Mouse (Mus musculus) spleen, embryonic (tissue): ENCODE data around the gene Bmp7.

Experiments used
- CTCF ChIA-PET: fragments of 350-600 bp; sonication (Branson Sonifier 250); formaldehyde crosslinking; loops from one replicate; lab custom pipeline; 2022; lab: Charles Lee

Bmp7 gene

GRCm38 (mm10) chr2:172949051-172949450 is 8.9 kb upstream of the Bmp7 start:
- CTCF ChIA-PET, result interaction anchor here (0.7 kb wide), 1 partner anchor 647 kb away, joined by 4 read pairs; no protein-coding TSS in a partner anchor

DNA sequence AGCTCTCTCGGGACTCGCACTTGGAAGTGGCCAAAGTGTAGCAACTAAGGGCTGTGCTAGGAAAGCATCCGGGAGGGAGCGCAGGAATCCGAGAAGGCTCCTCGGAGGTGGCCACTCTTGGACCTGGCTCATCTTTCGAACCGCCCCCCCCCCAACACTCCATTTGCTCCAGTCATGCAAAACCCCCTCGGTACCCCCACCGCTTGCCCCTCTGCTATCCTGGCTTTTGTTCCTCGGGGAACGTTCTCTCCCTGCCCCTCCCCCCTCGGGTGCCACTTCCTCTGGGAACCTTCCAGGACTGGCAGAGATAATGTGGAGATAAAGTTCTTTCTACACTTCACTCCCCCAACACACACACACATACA is 660 bp upstream of the Bmp7 start:
- CTCF ChIA-PET, result no interaction called here

DNA sequence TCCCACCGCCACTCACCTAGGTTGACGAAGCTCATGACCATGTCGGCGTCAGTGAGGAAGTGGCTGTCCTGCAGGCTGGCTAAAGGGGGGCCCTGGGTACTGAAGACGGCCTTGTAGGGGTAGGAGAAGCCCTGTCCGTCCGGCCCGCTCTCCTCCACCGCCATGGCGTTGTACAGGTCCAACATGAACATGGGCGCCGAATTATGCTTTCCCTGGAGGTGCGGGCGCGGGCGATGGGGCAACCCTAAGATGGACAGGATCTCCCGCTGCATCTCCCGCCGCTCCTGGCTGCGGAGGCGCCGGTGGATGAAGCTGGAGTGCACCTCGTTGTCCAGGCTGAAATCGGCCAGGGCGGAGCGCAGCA is 500 bp downstream of the Bmp7 start:
- CTCF ChIA-PET, result no interaction called here

DNA sequence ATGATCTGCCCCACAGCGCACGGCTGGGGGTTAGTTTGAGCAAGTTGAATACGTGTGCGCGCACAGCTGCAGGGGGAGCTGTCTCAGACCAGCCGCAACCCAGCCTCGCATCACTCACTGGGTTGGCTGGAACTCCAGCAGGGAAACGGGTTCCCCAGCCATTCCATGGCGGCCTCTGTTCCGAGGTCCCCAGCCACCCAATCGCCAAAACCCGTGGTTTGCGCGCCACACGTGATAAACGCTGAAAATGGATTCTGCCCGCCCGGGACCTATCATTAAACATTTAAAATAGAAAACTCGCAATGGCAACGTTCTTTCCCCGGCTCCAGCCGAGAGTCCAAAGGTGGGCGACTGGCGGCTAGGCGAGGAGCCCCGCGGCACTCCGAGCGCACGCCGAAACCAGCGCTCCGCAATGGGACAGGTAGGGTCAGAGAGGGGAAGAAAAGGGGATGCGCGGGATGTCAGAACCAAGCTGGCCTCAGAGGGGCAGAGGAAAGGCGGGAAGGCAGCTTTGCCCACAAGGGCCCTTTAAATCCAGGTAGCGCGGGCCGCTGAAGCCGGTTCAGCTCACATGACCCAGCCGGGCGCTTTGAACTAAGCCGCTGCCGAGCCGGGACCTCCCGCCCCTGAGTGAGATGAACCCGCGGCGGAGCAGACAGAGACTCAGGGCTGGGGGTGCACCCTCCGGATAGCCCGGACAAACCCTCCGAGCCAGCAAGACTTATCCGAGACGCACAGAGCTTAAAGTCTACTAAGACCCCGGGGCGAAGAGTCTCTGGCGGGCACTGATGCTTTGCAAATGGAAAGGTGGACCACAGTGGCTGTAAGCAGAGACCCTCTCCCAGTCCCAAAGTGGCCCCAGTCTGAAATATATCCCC is 1.1 kb downstream of the Bmp7 start:
- CTCF ChIA-PET, result no interaction called here

DNA sequence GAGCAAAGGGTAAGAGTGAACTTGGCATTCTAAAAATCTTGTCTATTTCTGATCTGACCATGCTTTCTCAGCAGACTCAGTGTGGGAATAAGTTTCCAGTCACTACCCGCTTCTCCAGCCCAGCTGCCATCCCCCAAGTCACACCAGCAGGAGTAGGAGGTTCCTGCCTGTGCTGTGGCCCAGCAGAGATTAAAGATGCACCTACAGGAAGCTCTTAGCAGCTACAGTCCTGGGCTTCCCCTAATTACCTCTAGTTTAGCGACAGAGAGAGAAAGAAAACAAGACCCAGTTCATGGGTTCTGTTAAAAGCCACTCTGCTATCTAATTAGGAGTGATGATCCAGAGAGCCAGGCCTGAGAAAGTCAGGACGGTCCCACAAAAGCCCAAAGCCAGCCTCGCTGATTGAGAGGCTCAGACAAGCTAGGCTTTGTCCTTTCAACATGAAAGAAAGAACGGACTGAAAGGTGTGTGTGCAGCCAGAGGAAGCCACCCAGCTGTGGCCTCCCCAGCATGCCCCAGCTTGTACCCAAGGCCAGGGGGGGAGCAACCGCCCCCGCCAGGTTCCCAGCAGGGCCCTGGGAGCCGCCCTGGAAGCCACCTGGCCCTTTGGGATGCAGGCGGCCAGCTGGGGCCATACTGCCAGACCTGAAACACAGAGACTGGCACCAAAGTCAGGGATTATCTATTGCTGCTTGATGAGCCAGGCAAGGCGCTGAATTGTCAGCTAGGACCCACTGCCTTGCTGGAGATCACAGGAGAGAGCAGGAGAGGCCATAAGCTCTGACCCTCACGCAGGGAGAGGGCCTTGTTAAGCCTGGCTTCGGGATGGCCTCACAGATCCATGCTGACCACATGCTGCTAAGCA is 2.6 kb downstream of the Bmp7 start:
- CTCF ChIA-PET, result interaction anchor here (0.6 kb wide), 1 partner anchor 121 kb away, joined by 3 read pairs; no protein-coding TSS in a partner anchor

GRCm38 (mm10) chr2:172936844-172937243 is 3.3 kb downstream of the Bmp7 start:
- CTCF ChIA-PET, result no interaction called here

- CTCF ChIA-PET, result no interaction called here
Observed at GRCm38 (mm10) chr2:172935776-172936562, 4.2 kb downstream of the Bmp7 start.

DNA sequence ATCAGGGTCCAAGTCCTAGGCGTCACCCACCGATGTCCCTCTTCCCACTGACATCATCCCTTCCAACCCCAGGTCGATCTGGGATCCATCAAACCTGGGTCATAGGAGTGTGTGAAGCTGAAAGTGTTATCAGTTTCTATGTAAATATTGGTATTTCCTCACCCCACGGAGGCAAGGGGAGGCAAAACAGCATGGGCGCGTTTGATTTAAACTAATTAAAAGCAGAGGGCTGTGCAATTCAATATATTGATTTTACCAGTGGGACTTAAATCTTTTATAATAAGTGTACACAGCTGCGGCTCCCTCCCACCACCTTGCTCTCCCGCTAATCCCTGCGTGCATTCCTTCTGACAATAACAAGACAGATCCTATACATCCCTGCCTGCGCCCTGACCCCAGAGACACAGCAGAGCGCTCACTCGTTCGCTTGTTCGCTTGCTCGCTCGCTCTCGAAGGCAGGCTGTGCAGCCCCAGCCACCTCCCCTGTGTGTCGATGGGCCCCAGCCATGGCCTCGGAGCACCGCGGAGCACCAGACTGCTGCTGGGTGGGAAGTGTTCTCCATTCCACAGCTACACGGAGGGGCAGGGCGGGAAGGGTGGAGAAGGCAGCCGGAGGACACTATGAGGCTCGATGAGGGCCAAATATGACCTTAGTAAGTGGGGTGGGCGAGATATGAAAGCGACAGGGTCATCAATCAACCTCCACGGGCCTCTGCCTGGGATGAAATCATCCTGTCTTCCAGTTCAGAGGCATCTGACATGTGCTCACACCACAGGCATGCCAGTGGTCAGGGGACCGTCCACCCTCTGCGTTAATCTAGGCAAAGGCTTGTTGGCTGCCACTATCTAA is 5.0 kb downstream of the Bmp7 start:
- CTCF ChIA-PET, result no interaction called here

DNA sequence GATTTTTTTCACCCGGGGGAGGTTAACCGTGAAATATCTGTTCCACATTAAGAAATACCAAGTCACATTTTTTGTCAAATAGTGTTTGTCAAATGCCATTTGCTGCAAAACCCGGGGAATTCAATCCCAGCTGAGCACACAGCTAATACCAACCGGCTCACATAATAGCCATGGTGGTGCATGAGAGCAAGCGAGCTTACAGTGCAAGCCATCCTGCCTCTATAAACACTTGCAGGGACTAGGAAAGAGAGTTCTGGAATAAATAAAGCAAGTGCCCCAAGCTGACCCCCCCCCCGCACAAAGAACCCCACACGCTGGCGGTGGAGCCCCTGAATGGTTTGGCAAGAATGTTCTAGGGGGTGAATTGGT is 5.7 kb downstream of the Bmp7 start:
- CTCF ChIA-PET, result no interaction called here

DNA sequence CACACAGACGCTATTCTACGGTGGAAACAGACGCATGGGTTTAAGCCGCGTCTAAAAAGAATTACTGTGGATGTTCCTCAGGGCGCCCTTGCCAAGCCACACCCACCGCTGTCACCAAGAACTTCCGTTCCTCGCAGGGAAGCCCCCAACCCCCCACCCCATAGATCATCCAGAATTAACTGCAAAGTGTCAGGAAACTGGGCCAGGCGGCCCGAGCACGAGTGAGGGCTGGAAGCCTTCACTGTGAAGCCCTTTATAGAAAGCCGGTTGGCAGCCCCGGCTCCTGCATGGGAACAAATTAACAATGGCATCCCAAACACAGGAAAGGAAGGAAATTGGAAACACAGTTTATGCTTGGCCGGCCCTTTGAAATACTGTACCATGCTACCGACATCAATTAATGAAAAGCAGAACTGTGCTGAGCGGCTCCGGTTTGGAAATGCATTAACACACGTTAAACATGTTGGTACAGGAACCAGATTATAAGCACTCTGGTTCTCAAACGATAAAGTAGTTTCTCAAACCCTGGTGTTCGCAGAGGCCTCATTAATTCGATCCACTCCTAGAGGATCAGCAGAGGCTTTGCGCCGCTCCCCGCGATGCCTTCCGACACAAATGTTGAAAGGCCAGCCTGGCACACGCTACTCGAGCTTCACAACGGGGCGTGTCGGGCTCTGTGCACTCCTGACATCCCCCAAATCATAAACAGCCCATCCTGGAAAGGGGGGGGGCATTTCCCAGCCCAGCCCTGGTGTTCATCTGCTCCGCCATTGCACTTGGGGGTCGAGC is 6.3 kb downstream of the Bmp7 start:
- CTCF ChIA-PET, result interaction anchor here (0.6 kb wide), 1 partner anchor 86 kb away, joined by 3 read pairs; no protein-coding TSS in a partner anchor

- CTCF ChIA-PET, result no interaction called here
Observed at GRCm38 (mm10) chr2:172931137-172931898, 8.8 kb downstream of the Bmp7 start.

GRCm38 (mm10) chr2:172929905-172930436 is 10.2 kb downstream of the Bmp7 start:
- CTCF ChIA-PET, result no interaction called here

GRCm38 (mm10) chr2:172927643-172928042 is 12.5 kb downstream of the Bmp7 start:
- CTCF ChIA-PET, result no interaction called here

- CTCF ChIA-PET, result interaction anchor here (0.6 kb wide), 1 partner anchor 11 kb away, joined by 6 read pairs; no protein-coding TSS in a partner anchor
Observed at GRCm38 (mm10) chr2:172926311-172926710, 13.8 kb downstream of the Bmp7 start.

DNA sequence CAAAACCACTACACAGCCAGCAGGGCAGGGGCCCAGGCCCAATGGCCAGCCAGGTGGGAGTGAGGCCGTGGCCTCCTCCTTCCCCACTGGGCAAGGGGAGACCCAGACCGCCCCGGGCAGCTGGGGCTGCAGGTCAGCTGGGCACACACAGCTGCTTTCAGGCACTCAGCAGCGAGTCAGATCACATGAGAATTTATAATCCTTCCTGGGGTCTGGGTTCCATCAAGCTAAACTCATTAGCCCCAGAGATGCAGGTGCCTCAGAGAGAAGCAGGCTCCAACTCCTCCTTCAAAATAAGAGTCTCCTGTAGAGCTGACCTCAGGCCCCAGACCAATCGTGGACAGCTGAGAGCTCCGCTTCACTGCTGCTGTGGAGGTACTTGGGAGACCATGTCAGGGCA is 15.2 kb downstream of the Bmp7 start:
- CTCF ChIA-PET, result no interaction called here

DNA sequence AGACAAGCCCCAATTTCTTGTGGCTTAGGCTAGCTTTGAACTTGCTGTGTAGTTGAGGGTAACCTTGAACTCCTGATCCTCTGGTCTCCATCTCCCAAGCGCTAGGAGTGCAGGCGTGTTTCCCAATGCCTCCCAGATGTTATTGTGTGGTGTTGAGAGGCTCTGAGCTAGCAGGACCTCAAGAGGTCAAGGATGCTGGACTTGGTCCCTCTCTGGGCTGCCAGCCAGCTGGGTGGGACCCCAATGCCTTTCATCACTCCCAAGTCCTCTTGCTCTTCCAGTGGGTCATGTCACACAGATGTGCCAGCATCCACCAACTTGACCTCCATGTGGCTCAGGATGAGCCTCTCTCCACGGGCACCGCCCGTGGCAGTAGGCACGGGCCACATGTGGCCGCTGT is 16.9 kb downstream of the Bmp7 start:
- CTCF ChIA-PET, result no interaction called here

DNA sequence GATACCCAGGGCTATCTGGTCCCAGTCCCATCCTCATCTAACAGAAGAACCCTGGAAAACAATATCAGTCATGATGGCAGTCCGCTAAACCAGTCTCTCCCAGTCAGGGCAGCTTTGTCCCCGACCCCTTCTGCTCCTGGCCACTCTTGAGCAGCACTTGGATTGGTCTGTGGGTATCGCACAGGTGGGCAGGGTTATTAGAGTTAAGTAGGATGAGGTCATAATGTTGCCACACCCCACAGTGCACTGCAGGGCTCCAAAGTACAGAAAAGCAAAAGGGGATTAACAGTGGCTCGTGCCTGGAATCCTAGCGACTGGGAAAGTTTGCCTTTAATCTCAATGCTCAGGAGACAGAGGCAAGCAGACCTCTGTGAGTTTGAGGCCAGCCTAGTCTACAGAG is 17.5 kb downstream of the Bmp7 start:
- CTCF ChIA-PET, result no interaction called here

DNA sequence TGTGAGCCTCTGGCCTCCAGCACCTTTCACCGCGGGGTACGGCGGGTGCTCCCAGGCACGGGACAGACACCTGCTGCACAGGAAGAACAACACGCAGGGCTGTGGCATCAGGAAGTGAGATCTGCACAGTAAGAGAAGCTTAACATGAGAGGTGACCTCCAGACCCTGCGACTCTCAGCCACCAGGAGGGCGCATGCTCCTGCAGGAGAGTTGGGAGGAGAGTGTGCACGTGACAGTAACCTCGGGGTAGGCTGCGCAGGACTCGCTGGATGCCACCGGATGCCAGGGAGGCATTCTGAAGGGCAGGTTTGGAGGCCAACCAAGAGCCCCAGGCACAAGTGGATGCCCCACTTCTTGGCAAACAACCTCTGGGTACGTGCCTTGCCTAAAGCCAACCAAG is 26.1 kb downstream of the Bmp7 start:
- CTCF ChIA-PET, result no interaction called here

- CTCF ChIA-PET, result no interaction called here
Observed at GRCm38 (mm10) chr2:172911715-172912114, 28.4 kb downstream of the Bmp7 start.
